Mouse (Mus musculus) limb, embryonic 13.5 days (tissue): ENCODE results near the gene Mxra7. TPM values are rescaled to one million over a fixed set of nuclear protein-coding genes. Genes with fewer than 3 reads are reported as not detected.
"Not testable (repeated sequence)": the region's sequence is repeated elsewhere in the genome, so short reads cannot be mapped to it uniquely, and the experiment has no call there.

ENCODE experiments used
- ATAC-seq: fragments of 200-750 bp; cut with Nextera tagmentation; 2 replicates; pipeline ENCODE4 v1.8.0; 2017; ENCODE audit warnings: low read depth, moderate number of reproducible peaks, moderate TSS enrichment; ENCODE audit not compliant: low FRiP score
- H3K27ac ChIP-seq: fragments of 300-500 bp; sonication (generic); 2 replicates; pipeline ENCODE4 v1.5.1; 2015; ENCODE audit warnings: inconsistent platforms, mild to moderate bottlenecking, moderate library complexity
- H3K27me3 ChIP-seq: fragments of 300-500 bp; sonication (generic); 2 replicates; pipeline ENCODE4 v1.6.1; 2015; ENCODE audit warnings: mild to moderate bottlenecking, inconsistent platforms
- H3K36me3 ChIP-seq: fragments of 300-500 bp; sonication (generic); 2 replicates; pipeline ENCODE4 v1.6.1; 2015; ENCODE audit warnings: inconsistent platforms, mild to moderate bottlenecking, moderate library complexity
- H3K4me1 ChIP-seq: fragments of 300-500 bp; sonication (generic); 2 replicates; pipeline ENCODE4 v1.6.1; 2015; ENCODE audit warnings: inconsistent platforms
- H3K4me2 ChIP-seq: fragments of 300-500 bp; sonication (generic); replicated peaks from 2 replicates; pipeline ENCODE4 v1.6.1; 2015; ENCODE audit warnings: inconsistent platforms, mild to moderate bottlenecking, moderate library complexity
- H3K4me3 ChIP-seq: fragments of 300-500 bp; sonication (generic); 2 replicates; pipeline ENCODE4 v1.5.1; 2015; ENCODE audit warnings: moderate library complexity, mild to moderate bottlenecking, inconsistent platforms
- H3K9ac ChIP-seq: fragments of 300-500 bp; sonication (generic); 2 replicates; pipeline ENCODE4 v1.6.1; 2015; ENCODE audit warnings: mild to moderate bottlenecking, inconsistent platforms
- H3K9me3 ChIP-seq: fragments of 300-500 bp; sonication (generic); 2 replicates; pipeline ENCODE4 v1.6.1; 2016; ENCODE audit warnings: inconsistent platforms
- WGBS: fragments of 180-500 bp; shearing (Covaris S2); methylation state at CpG from one replicate; pipeline ENCODE4 v1.1.7; 2015; 5-methylcytosine and 5-hydroxymethylcytosine counted together
- polyA plus RNA-seq: library from polyadenylated mRNA; unstranded; fragments of >200 nt; fragmentation: Nextera tagmentation; extraction: Ambion mirVana; gene quantifications from 2 replicates; pipeline ENCODE4 v1.2.1, GENCODE M21; 2015

The Mxra7 gene
- polyA plus RNA-seq, 1 experiment from 2014 or later, result 17.1 TPM

- peak within 1 kb of the TSS; percentile 86 for H3K4me2 ChIP-seq
- H3K9me3 ChIP-seq, result no peaks in the 10 kb centered on the region
- peak within 1 kb of the TSS; percentile 94 for H3K4me3 ChIP-seq
- H3K27me3 ChIP-seq, result no peaks in the 10 kb centered on the region
- H3K4me1 ChIP-seq, result peaks cover 26% of the 10 kb centered on the region
- peak within 1 kb of the TSS; percentile 98 for H3K27ac ChIP-seq
- H3K9ac ChIP-seq, result peak within 1 kb of the TSS; percentile 93
- ATAC-seq, result peak; percentile 31
- H3K36me3 ChIP-seq, result peaks cover 47% of the 10 kb centered on the region
- WGBS, result under 1% methylated on average over 89 of the region's 91 CpGs
Observed at GRCm38 (mm10) chr11:116852291-116852890, 24.5 kb upstream of the Mxra7 start, which contains the start of gene Mfsd11. Gene Mfsd11 (plus strand): TSS chr11:116852440.

GRCm38 (mm10) chr11:116851576-116852290, 23.9 kb upstream of the Mxra7 start:
- peak overlapping the region; percentile 94 for H3K4me3 ChIP-seq
- H3K4me1 ChIP-seq, result peaks cover 23% of the 10 kb centered on the region
- H3K27me3 ChIP-seq, result no peaks in the 10 kb centered on the region
- no peak for ATAC-seq
- peaks cover 45% of the 10 kb centered on the region for H3K36me3 ChIP-seq
- H3K4me2 ChIP-seq, result peak overlapping the region; percentile 86
- H3K9me3 ChIP-seq, result no peaks in the 10 kb centered on the region
- peak overlapping the region; percentile 98 for H3K27ac ChIP-seq
- 1% methylated on average over 29 of the region's 29 CpGs for WGBS
- H3K9ac ChIP-seq, result peak overlapping the region; percentile 93

GRCm38 (mm10) chr11:116850833-116851477, 23.1 kb upstream of the Mxra7 start:
- no peak for ATAC-seq
- 35% methylated on average over 6 of the region's 6 CpGs for WGBS
- Histone ChIP-seq H3K27me3 (no peaks in the 10 kb centered on the region), H3K27ac (no peak overlapping the region), H3K9me3 (no peaks in the 10 kb centered on the region), H3K4me1 (peaks cover 23% of the 10 kb centered on the region), H3K36me3 (peaks cover 46% of the 10 kb centered on the region), H3K4me2 (peak overlapping the region; percentile 86), H3K9ac (peak overlapping the region; percentile 93), H3K4me3 (peak overlapping the region; percentile 94)

GRCm38 (mm10) chr11:116850085-116850484, 22.2 kb upstream of the Mxra7 start:
- H3K36me3 ChIP-seq, result peaks cover 47% of the 10 kb centered on the region
- WGBS, result 50% methylated on average over 4 of the region's 4 CpGs

GRCm38 (mm10) chr11:116849587-116849986, 21.7 kb upstream of the Mxra7 start:
- H3K36me3 ChIP-seq, result peaks cover 47% of the 10 kb centered on the region
- H3K9ac ChIP-seq, result no peak overlapping the region
- H3K4me1 ChIP-seq, result peaks cover 21% of the 10 kb centered on the region
- H3K4me2 ChIP-seq, result no peak overlapping the region
- no peak overlapping the region for H3K27ac ChIP-seq
- no peaks in the 10 kb centered on the region for H3K27me3 ChIP-seq
- H3K9me3 ChIP-seq, result no peaks in the 10 kb centered on the region
- no peak overlapping the region for H3K4me3 ChIP-seq
- no peak for ATAC-seq

More at GRCm38 (mm10) chr11:116850085-116850484, 22.2 kb upstream of the Mxra7 start:
- H3K9ac ChIP-seq, result no peak overlapping the region; the same call in 1 of the 2 replicates
- H3K27ac ChIP-seq, result no peak overlapping the region
- H3K9me3 ChIP-seq, result no peaks in the 10 kb centered on the region
- H3K4me3 ChIP-seq, result peak overlapping the region; percentile 94
- no peak for ATAC-seq
- H3K27me3 ChIP-seq, result no peaks in the 10 kb centered on the region
- H3K4me1 ChIP-seq, result peaks cover 22% of the 10 kb centered on the region
- peak overlapping the region; percentile 86 for H3K4me2 ChIP-seq

- not testable (repeated sequence) for H3K27me3 ChIP-seq, H3K9me3 ChIP-seq, ATAC-seq, H3K9ac ChIP-seq, H3K4me3 ChIP-seq, H3K27ac ChIP-seq, H3K4me2 ChIP-seq
- 80% methylated on average over 2 of the region's 2 CpGs for WGBS
- Histone ChIP-seq H3K36me3 (peaks cover 47% of the 10 kb centered on the region), H3K4me1 (peaks cover 23% of the 10 kb centered on the region)
Observed at GRCm38 (mm10) chr11:116848877-116849178, 21.0 kb upstream of the Mxra7 start.

GRCm38 (mm10) chr11:116848086-116848876, 20.4 kb upstream of the Mxra7 start:
- 80% methylated on average over 5 of the region's 5 CpGs for WGBS
- Histone ChIP-seq H3K36me3 (peaks cover 47% of the 10 kb centered on the region), H3K27ac (no peak overlapping the region)

GRCm38 (mm10) chr11:116847187-116848085, 19.6 kb upstream of the Mxra7 start:
- peaks cover 47% of the 10 kb centered on the region for H3K36me3 ChIP-seq
- no peak overlapping the region for H3K4me2 ChIP-seq
- H3K4me3 ChIP-seq, result no peak overlapping the region
- no peak overlapping the region for H3K9ac ChIP-seq
- ATAC-seq, result no peak
- 84% methylated on average over 3 of the region's 3 CpGs for WGBS
- H3K4me1 ChIP-seq, result peaks cover 23% of the 10 kb centered on the region
- H3K27me3 ChIP-seq, result no peaks in the 10 kb centered on the region
- no peaks in the 10 kb centered on the region for H3K9me3 ChIP-seq
- H3K27ac ChIP-seq, result no peak overlapping the region

More at GRCm38 (mm10) chr11:116848086-116848876, 20.4 kb upstream of the Mxra7 start:
- Histone ChIP-seq H3K27me3 (no peaks in the 10 kb centered on the region), H3K4me2 (no peak overlapping the region), H3K9ac (no peak overlapping the region), H3K4me1 (peaks cover 23% of the 10 kb centered on the region), H3K9me3 (no peaks in the 10 kb centered on the region), H3K4me3 (no peak overlapping the region)
- no peak for ATAC-seq

GRCm38 (mm10) chr11:116846593-116847181, 18.8 kb upstream of the Mxra7 start:
- peaks cover 44% of the 10 kb centered on the region for H3K36me3 ChIP-seq
- no peak overlapping the region for H3K4me2 ChIP-seq
- peaks cover 24% of the 10 kb centered on the region for H3K4me1 ChIP-seq
- no peaks in the 10 kb centered on the region for H3K27me3 ChIP-seq
- 0 out of 2 replicates have a peak overlapping the region, but pooled peaks have one; percentile 15 for H3K9ac ChIP-seq
- no peak overlapping the region for H3K27ac ChIP-seq
- H3K9me3 ChIP-seq, result no peaks in the 10 kb centered on the region
- ATAC-seq, result no peak
- H3K4me3 ChIP-seq, result no peak overlapping the region
- WGBS, result 86% methylated on average over 4 of the region's 4 CpGs

GRCm38 (mm10) chr11:116843261-116844233, 15.7 kb upstream of the Mxra7 start, which contains the start of the genes Mettl23 and Jmjd6:
Gene Mettl23 (plus strand): TSS chr11:116843278.
Gene Jmjd6 (minus strand): TSS chr11:116843449.
- Histone ChIP-seq H3K9ac (peak within 1 kb of the TSS; percentile 90), H3K27me3 (no peaks in the 10 kb centered on the region), H3K27ac (peak within 1 kb of the TSS; percentile 98), H3K4me2 (peak within 1 kb of the TSS; percentile 90), H3K4me1 (peaks cover 39% of the 10 kb centered on the region), H3K4me3 (peak within 1 kb of the TSS; percentile 83), H3K9me3 (no peaks in the 10 kb centered on the region), H3K36me3 (peaks cover 44% of the 10 kb centered on the region)
- ATAC-seq, result peak; percentile 96
- WGBS, result under 1% methylated on average over 72 of the region's 72 CpGs
